Mouse (Mus musculus) left cerebral cortex, postnatal 4 days (tissue): ENCODE measurements around the gene Lsm12. TPM values are rescaled to one million over a fixed set of nuclear protein-coding genes. Genes with fewer than 3 reads are reported as not detected.

ENCODE experiments used
- DNase-seq: peaks from one replicate; pipeline ENCODE4 v3.0.0-alpha.2; 2022
- intact Hi-C: fragments of 180-260 bp; cut with DNase I; formaldehyde crosslinking; loops from one replicate; pipeline ENCODE4 v1.15.1; 2025
- microRNA-seq: library from miRNA; unstranded; fragments of <30 nt; microRNA quantifications from one replicate; pipeline ENCODE4 v1.2.0, GENCODE M21; 2022
- total RNA-seq, 2 experiments: library from RNA; stranded (reverse); gene quantifications; 2 replicates each; pipeline ENCODE4 v1.2.3; 2021

Gene Lsm12
- total RNA-seq, 2 experiments from 2014 or later, result 84.5 to 86.0 TPM

- DNase-seq, result peak; percentile 61
- intact Hi-C loops, result no loop called here
These were observed 44.6 kb downstream of the Lsm12 start for GRCm38 (mm10) chr11:102140508-102140907.

DNA sequence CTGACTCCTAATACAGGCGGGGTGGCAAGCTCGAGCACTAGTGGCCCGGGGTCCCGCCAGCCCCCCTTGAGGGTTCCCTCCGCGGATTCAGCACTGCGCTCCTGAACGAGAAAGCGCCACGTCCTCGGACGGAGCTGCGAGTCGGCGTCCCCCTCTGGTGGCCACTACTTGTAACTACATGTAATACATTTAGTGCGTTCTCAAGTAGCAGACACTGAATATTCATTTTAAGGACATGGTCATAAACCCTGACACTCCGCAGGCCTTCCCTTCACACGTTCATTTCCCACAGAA is 46.7 kb downstream of the Lsm12 start:
- intact Hi-C loops, result loop anchor here (2.0 to 10.0 kb wide), 3 partner anchors 38 to 144 kb away; partner anchors contain the start of gene Ppy
- DNase-seq, result peak; percentile 74

GRCm38 (mm10) chr11:102137625-102138446 is 47.3 kb downstream of the Lsm12 start:
- DNase-seq, result no peak
- intact Hi-C loops, result loop anchor here (2.0 to 10.0 kb wide), 3 partner anchors 37 to 143 kb away; partner anchors contain the start of gene Ppy

DNA sequence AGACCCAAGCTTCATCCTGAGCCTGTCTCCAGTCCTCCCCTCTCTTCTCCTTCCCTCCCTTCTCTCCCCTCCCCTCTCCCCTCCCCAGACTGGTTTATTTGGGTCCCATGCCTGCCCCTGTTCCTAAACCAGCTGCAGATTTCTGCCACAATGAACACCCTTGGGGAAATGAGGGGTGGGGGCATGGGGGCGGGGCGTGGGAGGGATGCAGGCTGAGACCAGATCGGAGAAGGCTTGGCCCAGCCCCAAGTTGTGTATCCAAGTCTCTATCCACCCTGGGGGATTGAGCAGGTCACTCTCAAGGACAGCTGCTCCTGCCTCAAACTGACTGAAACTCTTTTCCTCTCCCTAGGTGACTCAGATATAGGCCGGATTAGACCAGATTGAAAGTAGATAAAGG is 50.6 kb downstream of the Lsm12 start:
- intact Hi-C loops, result loop anchor here (10.0 kb wide), 1 partner anchor 140 kb away; no protein-coding TSS in a partner anchor

GRCm38 (mm10) chr11:102117386-102117785 is 67.7 kb downstream of the Lsm12 start:
- no peak for DNase-seq
- intact Hi-C loops, result no loop called here

More for the DNA sequence above, 50.6 kb downstream of the Lsm12 start:
- peak; percentile 54 for DNase-seq

- no peak for DNase-seq
- intact Hi-C loops, result no loop called here
These were observed 68.9 kb downstream of the Lsm12 start for GRCm38 (mm10) chr11:102116241-102116640.

Small RNAs within 50 kb of the gene (microRNA-seq; reads per million reads assigned to microRNA genes)
- gene Mir8101, result 2.7 reads per million

Other genes starting within 250 kb of the Lsm12 start
- gene Sost, start 218.3 kb downstream of the Lsm12 start, total RNA-seq, result not detected
- gene Cfap97d1, start 201.0 kb downstream of the Lsm12 start, total RNA-seq, result not detected
- 10 to 100 TPM; 53.2 to 56.5 TPM for gene Dusp3, start 198.3 kb downstream of the Lsm12 start, total RNA-seq
- 10 to 100 TPM; 53.1 to 56.3 TPM for gene Mpp3, start 156.8 kb downstream of the Lsm12 start, total RNA-seq
- gene Cd300lg, start 143.8 kb downstream of the Lsm12 start, total RNA-seq, result not detected
- 10 to 100 TPM; 39.1 to 45.0 TPM for gene Mpp2, start 96.8 kb downstream of the Lsm12 start, total RNA-seq
- gene Ppy, start 84.0 kb downstream of the Lsm12 start, total RNA-seq, result not detected
- gene Pyy, start 77.5 kb downstream of the Lsm12 start, total RNA-seq, result not detected
- gene Nags, start 39.8 kb downstream of the Lsm12 start, total RNA-seq, result under 1 TPM in 1 of 2 experiments, not detected in 1; 0.16 TPM
- 10 to 100 TPM; 23.8 to 26.4 TPM for gene Tmem101, start 28.9 kb downstream of the Lsm12 start, total RNA-seq
- gene G6pc3, start 4.3 kb upstream of the Lsm12 start, total RNA-seq, result 10 to 100 TPM; 34.6 to 35.4 TPM
- gene Hdac5, start 44.9 kb upstream of the Lsm12 start, total RNA-seq, result 100 to 1,000 TPM; 205 to 213 TPM
- 1 to 10 TPM; 1.4 to 1.6 TPM for gene BC030867, start 63.6 kb upstream of the Lsm12 start, total RNA-seq
- under 1 TPM; 0.91 to 0.98 TPM for gene Asb16, start 83.4 kb upstream of the Lsm12 start, total RNA-seq
- 10 to 100 TPM; 53.6 to 56.1 TPM for gene Tmub2, start 99.6 kb upstream of the Lsm12 start, total RNA-seq
- gene Atxn7l3, start 111.3 kb upstream of the Lsm12 start, total RNA-seq, result 100 to 1,000 TPM; 183 to 189 TPM
- 100 to 1,000 TPM; 113 to 115 TPM for gene Ubtf, start 134.4 kb upstream of the Lsm12 start, total RNA-seq
- 1 to 10 TPM in 1 of 2 experiments, under 1 TPM in 1; 0.87 to 1.9 TPM for gene Slc4a1, start 180.9 kb upstream of the Lsm12 start, total RNA-seq
- 100 to 1,000 TPM; 261 to 262 TPM for gene Rundc3a, start 208.1 kb upstream of the Lsm12 start, total RNA-seq
- gene Slc25a39, start 222.7 kb upstream of the Lsm12 start, total RNA-seq, result 10 to 100 TPM; 57.2 to 58.8 TPM
- gene Grn, start 245.0 kb upstream of the Lsm12 start, total RNA-seq, result 10 to 100 TPM; 54.0 to 58.5 TPM